Mouse (Mus musculus) cerebral cortex, adult 2 months (tissue): Measurements from ENCODE around the gene Dcaf5.

Experiments
- WGBS: fragments of 180-500 bp; shearing (Covaris S2); methylation state at CpG from one replicate; pipeline ENCODE4 v1.1.7; 2018; 5-methylcytosine and 5-hydroxymethylcytosine counted together

The Dcaf5 gene

DNA sequence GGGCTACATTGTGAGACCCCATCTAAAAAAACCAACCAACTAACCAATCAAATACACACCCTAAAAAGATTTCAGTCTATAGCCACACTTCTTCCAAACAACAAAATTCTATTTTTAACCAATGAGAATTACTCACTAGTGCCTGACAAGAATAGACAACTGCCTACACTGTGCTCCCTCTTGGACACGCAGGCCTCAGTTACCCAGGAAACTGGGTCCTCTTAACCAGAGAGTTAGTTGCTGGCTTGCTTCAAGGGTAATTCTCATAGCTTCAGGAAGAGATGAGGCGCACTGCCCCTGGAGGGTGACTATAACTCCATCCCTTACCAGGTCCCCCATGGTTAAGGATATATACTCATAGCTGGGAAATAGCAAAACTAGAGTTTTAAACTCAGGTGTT is 95.5 kb downstream of the Dcaf5 start:
- WGBS, result 52% methylated on average over 2 of the region's 2 CpGs

- 81% methylated on average over 4 of the region's 4 CpGs for WGBS
These were observed 102.2 kb downstream of the Dcaf5 start for GRCm38 (mm10) chr12:80334162-80334561.

DNA sequence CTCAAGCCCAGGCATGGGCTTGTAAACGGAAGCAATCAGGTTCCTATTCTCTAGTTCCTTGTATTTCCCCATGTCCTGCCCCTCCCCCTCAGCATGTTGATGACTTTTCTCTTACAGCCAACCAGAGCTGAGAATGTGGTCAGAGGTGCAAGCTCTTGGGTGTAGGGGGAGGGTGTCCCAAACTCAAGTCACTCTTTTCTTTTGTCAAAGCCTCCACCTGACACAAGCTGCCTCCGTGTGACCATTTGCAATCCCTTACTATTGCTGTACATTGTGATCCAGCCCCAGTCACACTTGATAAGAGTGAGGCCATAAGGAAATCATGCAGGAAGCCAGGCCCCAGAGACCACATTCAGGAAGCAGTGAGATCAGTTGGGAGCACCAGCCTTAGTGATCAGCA is 104.8 kb downstream of the Dcaf5 start:
- WGBS, result 54% methylated on average over 2 of the region's 2 CpGs

DNA sequence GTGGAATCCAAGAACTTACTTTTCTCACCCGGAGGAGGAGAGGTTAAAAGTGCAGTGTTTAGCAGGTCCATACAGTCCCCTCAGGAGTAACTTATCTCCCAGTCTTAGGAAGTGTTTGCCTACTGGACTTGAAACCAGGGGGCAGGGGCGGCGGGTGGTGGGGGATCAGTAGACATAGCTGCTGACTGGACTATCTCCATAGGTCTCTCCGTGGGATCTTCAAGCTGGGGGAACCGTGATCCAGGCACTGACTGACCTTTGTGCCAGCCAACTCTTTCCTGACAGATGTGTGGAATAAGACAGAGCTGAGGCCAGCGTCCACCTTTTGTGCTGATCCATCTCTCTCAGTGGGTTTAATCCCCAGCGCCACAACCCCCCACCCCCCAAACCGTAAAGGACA is 105.6 kb downstream of the Dcaf5 start:
- 82% methylated on average over 8 of the region's 8 CpGs for WGBS

DNA sequence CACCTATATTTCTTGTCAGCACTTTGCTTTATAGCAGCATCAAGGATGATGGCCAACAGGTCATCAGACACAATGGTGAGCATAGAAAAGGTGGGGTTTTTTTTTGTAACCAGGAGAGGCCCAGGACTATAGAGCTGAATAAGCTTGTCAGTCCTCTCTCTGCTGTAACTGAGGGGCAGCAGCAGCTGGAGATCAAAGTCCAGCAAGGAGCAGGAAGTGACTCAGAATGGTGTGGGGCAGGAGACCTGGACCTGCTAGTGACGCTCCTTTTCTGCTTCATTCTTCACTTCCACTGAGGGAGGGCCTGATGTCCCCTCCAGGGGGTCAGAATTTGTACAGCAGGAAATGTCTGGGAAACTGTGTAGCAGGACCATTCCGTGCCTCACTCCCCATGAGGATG is 106.8 kb downstream of the Dcaf5 start:
- WGBS, result 81% methylated on average over 2 of the region's 2 CpGs

- 81% methylated on average over 1 of the region's 1 CpGs for WGBS
These were observed 111.6 kb downstream of the Dcaf5 start for GRCm38 (mm10) chr12:80324785-80325131.

DNA sequence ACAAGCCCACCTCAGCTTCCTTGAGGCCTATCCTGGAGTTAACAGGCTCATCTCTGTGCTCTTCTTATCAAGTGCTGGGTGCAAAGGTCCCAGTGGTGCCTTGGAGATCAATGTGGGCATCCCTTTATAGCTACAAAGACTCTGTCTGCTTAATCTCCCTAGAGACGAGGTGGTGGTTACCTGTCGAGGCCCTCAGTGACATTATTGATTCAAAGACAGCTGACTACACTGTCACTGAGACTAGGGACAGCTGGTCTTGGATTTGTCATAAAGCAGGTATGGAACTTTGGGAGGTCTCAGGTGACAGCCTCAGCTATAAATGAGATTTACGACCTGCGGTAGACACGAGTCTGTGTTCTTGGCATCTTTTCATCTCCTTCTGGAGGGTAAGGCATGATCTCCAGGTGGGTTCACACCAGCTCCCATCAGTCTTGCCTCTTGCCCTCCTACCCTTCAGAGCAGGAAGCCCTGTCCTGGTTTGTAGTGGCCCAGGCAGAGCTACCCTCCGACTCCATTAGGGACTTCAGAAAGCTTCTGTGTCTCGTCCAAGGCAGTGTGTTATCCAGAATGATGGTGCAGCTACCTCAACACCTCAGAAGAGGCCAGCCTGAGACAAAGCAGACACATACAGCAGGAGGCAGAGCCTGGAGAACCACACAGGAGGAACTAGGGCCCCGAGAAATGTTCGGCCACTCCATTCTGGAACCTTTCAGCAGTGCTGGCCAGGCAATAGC is 112.2 kb downstream of the Dcaf5 start:
- WGBS, result 94% methylated on average over 9 of the region's 9 CpGs

DNA sequence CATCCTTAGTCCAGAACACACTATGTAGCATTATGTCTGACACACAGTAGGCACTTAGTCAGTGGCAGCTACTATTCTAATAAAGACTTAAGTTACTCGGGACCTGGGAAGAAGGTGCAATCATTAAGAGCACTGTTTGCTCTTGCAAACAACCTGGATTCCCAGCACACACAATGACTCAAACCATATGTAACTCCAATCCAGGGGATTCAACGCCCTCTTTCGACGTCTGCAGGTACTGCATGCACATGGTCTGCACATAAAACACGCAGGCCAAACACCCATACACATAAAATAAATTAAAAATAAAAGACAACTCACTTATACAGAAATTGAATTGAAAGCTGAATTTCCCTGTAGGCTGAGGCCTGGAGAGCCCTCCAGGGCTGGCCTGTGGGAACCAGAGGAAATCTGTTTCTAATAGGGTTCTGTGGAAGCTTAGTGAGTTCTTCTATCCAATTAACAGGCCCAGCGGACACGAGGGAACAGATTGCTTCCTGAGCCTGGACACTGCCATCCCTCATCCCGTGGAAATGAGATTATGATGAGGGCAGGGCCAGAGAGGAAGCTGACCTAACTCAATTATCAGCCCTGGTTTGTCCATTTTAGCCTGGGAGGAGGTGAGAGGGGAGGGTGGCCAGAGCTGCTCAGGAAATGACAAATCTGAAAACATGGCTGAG is 112.9 kb downstream of the Dcaf5 start:
- WGBS, result 75% methylated on average over 8 of the region's 8 CpGs

DNA sequence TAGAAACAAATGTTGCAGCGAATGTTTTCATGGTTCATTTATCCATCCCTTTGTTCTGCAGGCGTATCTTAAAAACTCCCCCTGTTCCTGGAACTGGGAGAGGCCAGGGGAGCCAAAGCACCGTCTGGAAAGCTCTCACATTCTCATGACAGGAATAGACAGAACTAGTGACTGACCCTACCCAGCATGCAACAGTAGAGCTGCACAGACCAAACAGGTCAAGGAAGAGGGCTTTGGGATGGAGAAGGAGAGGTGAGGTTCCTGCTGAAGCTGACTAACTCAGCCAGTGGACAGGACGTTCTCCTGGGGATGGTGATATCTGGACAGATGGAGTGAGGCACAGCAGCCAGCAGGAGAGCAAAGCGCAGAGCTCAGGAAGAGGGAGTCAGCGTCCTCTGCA is 113.9 kb downstream of the Dcaf5 start:
- WGBS, result 78% methylated on average over 6 of the region's 6 CpGs

GRCm38 (mm10) chr12:80319062-80319461 is 117.3 kb downstream of the Dcaf5 start:
- 82% methylated on average over 2 of the region's 2 CpGs for WGBS

GRCm38 (mm10) chr12:80315321-80315720 is 121.1 kb downstream of the Dcaf5 start:
- 91% methylated on average over 2 of the region's 2 CpGs for WGBS

DNA sequence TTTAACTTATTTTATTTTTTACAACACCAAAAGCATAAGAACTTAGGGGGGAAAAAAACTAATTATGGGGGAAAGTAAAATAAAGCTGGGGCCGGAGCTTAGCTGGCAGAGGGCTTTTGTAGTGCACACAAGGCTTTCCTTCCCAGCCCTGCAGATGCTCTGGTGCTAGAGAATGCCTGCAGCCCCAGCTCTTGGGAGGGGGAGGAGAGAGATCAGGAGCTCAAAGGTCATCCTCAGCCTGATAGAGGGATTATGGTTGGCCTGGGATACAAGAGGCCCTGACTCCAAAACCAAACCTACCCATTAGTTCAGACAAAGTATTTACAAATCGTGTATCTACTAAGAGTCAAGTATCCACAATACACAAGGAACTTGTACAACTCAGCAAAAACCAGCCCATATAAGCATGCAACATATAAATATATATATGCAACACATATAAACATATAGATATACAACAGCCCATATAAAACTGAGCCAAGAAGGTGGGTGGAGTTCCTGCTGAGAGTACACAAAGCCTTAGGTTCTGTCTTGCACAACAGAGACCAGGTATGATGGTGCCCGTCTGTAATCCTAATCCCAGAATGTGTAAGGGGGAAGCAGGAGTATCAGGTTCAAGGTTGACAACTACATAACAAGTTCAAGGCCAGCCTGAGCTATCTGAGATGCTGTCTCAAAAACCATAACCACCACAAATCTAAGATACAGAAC is 124.3 kb downstream of the Dcaf5 start:
- WGBS, result 86% methylated on average over 3 of the region's 3 CpGs

- WGBS, result 49% methylated on average over 3 of the region's 3 CpGs
These were observed 128.8 kb downstream of the Dcaf5 start for GRCm38 (mm10) chr12:80307556-80307955.

- WGBS, result 81% methylated on average over 3 of the region's 3 CpGs
These were observed 131.9 kb downstream of the Dcaf5 start for GRCm38 (mm10) chr12:80304518-80304917.

DNA sequence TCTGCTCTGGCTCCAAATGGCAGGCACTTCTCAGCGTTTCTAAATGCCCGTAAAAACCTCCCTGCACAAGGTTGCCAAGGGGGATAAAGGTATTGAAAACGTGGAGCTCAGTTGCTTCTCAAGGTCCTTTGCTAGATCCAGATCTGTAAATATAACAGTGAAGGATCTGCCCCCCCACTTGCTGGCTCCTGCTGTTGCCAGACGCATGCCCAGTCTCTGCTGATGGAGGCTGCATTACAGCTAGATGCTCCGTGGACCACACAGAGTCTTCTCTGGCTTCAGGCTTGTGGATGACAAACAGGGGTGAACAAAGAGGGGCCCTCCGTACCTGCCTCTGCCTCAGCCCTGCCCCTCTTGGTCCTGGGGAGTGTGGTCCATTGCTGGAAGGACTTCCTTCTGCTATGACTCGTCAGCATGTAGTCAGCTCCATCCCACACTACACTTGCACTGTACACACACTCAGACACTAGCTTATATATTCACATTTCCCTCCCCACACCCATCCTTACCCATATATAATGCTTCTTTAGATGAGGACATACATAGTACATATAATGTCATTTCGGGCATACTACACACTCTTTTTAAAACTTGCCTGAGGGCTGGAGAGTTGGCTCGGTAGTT is 135.5 kb downstream of the Dcaf5 start:
- WGBS, result 52% methylated on average over 9 of the region's 9 CpGs

DNA sequence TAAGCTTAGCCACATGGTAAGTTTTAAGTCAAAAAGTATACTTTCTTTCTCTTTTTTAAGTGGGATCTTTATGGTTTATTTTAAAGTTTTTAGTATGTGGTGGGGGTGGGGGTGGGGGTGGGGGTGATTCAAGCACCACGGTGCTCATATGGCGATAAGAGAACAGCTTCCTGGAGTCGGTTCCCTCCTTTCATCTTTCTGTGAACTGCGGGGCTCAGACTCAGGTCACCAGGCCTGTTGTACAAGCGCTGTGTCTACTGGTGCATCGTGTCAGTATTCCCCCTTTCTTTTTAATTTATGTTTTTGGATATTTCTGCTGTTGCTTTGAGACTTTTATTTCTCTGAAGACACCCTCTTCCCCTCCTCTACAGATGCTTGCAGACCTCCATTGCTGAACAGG is 137.7 kb downstream of the Dcaf5 start:
- 80% methylated on average over 6 of the region's 6 CpGs for WGBS

DNA sequence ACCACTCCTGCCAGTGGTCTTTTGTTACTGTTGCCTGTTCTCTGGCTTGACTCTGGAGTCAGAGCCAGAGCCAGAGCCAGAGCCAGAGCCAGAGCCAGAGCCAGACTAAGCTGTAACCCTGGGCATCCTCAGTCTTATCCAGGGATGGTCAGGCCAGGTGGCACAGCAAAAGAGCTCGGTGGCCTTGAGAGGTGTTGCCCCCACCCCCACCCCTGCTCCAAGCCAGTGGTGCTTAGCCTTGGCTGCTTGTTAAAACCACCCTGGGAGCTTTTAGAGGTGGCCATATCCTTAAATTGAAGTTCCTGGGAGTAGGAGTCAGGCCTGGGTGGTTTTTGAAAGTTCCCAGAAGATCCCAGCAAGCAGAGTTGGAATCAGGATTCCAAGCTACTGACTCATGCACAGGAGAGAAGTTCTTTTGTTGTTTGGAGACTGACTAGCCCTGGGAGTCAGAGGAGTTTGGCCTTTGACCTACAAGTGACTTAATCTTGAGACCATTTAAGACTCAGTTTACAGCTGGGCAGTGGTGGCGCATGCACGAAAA is 144.4 kb downstream of the Dcaf5 start:
- 73% methylated on average over 3 of the region's 3 CpGs for WGBS

GRCm38 (mm10) chr12:80290964-80291363 is 145.4 kb downstream of the Dcaf5 start:
- WGBS, result 32% methylated on average over 8 of the region's 8 CpGs

DNA sequence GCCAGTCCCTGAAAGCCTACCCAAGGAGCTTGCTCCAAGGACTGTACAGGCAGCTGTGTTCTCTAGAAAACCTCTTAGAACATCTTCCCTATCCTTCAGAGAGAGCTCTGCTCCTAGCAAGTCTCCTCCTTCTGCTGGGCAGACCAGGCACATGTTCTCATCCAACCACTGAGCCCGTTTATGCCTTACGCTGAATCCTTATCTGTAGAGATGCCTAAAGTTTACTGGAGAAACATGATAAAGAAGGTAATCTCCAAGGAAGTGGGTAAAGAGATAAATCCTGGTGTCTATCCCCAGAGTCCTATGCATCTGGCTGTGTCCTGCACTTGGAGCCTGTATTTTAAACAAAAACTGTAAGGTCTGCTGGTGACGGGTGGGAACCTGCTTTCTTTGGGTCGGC is 145.9 kb downstream of the Dcaf5 start:
- WGBS, result 89% methylated on average over 4 of the region's 4 CpGs

DNA sequence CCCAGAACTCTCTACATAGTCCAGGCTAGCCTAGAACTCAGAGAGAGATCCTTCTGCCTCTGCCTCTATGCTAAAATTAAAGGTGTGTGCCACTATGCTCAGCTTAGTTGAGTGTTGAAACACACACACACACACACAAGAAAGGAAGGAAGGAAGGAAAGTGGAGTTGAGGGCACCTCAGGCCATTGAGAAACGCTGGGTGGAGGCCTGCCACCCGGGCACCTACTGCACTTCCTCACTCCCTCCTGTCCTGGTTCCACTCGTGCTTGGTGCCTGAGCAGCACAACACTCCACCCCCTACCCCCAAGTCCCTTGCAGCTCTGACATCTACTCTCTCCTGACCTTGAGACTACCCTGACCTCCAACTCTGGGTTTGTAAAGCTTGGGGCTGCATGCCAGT is 146.7 kb downstream of the Dcaf5 start:
- WGBS, result 80% methylated on average over 3 of the region's 3 CpGs

DNA sequence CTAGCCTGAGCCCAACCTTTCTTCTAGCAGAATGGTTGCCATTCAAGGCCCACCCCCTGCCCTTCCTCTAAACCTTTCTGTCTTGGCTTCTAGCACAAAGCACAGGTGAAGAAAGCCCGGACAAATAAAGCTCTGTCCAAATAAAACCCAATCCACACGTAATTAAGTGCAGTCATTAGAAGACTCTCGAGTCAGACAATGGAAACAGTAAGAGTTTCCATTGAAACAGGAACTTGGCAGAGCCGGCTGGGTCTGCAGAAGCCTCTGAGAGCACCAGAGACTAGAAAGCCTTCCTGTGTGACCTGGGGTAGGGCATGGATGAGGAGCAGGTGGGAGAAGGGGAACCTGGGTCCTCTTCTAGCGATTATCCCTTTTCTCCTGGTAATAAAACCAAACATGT is 150.5 kb downstream of the Dcaf5 start:
- 67% methylated on average over 5 of the region's 5 CpGs for WGBS
